Mouse (Mus musculus) left cerebral cortex, adult 8-10 months (tissue): ENCODE results near the gene Numbl. TPM values are rescaled to one million over a fixed set of nuclear protein-coding genes. Genes with fewer than 3 reads are reported as not detected.

Experiments used
- DNase-seq, 2 experiments: peaks; one replicate each; pipeline ENCODE4 v3.0.0; 2022; ENCODE audit warnings: low spot score in 2 of 2
- total RNA-seq, 4 experiments: library from RNA; stranded (reverse); gene quantifications; 2 replicates each; pipeline ENCODE4 v1.2.4; 2022

The Numbl gene
- total RNA-seq, 4 experiments from 2014 or later, result 89.4 to 99.0 (median 95.1) TPM

DNA sequence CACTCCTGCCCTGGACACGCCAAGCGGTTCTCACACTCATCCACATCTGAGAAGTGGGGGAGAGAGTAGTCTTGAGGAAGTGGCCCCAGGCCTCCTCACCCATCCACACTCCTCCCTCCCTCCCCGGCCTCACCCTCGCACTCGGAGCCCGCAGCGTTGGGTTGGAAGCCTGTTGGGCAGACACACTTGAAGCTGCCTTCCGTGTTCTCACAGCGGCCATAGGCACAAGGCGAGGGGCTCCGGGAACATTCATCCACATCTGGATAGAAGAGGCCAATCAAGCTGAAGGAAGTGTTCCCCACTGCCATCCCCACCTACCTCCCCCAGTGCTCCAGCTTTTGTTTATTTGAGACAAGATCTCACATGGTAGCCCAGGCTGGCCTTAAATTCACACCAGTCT is 65.9 kb downstream of the Numbl start:
- DNase-seq, result no peak

GRCm38 (mm10) chr7:27324928-27325327 is 66.7 kb downstream of the Numbl start:
- DNase-seq, result no peak

DNA sequence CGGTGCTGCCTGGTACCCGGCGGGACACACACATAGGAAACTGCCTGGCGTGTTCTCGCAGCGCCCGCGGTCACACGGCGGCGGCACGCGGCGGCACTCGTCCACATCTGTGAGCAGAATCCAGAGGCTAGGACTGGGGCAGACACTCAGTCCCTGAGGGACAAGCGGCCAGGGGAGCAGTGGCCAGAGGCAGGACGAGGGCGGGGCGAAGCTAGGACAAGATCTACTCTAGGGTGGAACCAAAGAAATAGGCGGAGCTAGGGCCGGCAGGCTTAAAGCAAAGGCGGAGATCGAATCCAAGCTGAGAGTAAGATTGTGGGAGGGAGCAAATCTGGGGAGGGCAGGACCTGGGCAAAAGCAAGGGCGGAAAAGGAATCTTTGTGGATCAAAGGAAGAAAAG is 67.5 kb downstream of the Numbl start:
- no peak for DNase-seq

GRCm38 (mm10) chr7:27326101-27326880 is 68.1 kb downstream of the Numbl start:
- DNase-seq, result no peak

DNA sequence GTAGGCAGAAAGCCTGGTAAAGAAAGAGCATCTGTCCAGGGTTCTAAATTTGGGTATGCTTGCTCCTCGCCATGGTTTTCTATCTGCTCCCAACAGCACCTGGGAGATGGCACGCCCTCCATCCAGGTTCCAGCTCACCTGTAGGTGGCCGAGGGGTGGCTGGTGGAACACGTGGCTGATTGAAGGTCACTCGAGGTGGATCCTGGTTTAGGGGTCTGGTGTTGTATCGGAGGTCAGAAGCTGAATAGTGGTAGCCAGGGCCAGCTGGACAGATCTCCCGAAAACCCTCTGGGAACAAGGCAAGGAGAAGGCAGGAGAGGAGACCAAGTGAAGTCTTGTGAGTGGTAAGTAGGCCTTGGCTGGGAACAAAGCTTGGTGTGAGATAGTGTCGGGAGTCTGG is 69.3 kb downstream of the Numbl start:
- no peak for DNase-seq

GRCm38 (mm10) chr7:27328161-27328560 is 69.9 kb downstream of the Numbl start:
- no peak for DNase-seq

DNA sequence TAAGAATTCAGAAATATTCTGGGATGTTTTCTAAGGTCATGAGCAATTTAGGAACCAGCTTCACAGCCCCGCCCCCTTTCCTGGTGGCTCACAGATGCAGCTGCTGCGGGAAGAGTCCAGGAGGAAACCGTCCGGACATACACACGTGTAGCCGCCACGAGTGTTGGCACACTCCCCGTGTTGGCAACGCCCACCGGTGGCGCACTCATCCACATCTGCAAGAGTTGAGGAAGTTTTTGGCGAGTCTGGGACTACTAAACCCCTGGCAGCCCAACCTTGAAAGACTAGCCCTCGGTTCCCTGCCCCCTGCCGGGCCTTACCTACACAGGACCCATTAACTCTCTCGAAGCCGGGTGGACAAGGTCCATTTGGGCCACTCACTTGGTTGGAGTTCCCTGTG is 70.4 kb downstream of the Numbl start:
- no peak for DNase-seq

DNA sequence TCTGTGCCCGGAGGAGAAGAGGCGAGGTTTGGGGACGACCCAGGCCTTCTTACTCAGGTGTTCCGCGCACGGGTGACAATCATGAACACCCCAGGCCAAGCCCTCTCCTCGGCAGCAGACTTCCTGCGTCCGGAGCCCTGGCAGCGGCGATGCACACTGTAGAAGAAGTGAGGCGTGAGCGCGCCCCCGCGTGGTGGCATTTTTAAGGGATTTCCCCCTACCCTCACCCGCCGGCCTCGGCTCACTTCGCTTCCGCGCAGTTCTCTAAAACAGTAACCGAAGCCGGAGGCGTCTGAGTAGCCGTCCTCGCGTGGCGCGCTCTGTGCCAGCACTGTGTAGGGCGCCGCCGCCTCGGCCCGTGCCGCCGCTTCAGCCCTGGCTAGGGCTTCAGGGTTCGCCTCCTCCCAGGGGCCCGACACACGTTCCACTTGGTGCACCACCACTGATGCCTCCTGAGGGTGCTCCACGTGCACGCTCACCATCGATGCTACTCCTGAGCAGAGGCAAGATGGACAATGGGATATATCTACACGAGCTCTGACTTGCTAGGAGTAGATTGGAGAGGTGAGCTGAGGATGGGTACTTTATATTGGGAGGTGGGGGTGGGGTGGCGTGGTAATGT is 71.2 kb downstream of the Numbl start:
- DNase-seq, result peak in 1 of 2 experiments; percentile 75

- no peak for DNase-seq
Measured at GRCm38 (mm10) chr7:27329981-27330380, 71.7 kb downstream of the Numbl start.

GRCm38 (mm10) chr7:27330709-27331540 is 72.7 kb downstream of the Numbl start:
- peak in 1 of 2 experiments; percentile 68 for DNase-seq

- DNase-seq, result no peak
Measured at GRCm38 (mm10) chr7:27331541-27331851, 73.3 kb downstream of the Numbl start.

Other genes starting within 250 kb of the Numbl start
- not detected for gene Cyp2a12, start 229.4 kb upstream of the Numbl start, total RNA-seq
- gene Cyp2f2, start 138.5 kb upstream of the Numbl start, total RNA-seq, result under 1 TPM in 2 of 4 experiments, not detected in 2; 0.28 to 0.32 TPM
- gene Cyp2t4, start 104.7 kb upstream of the Numbl start, total RNA-seq, result not detected
- 10 to 100 TPM; 87.9 to 97.7 (median 93.6) TPM for gene Egln2, start 91.6 kb upstream of the Numbl start, total RNA-seq
- 100 to 1,000 TPM in 3 of 4 experiments, 10 to 100 TPM in 1; 94.2 to 108 (median 101) TPM for gene Rab4b, start 79.5 kb upstream of the Numbl start, total RNA-seq
- not detected for gene Gm21983, start 77.3 kb upstream of the Numbl start, total RNA-seq
- 1 to 10 TPM in 2 of 4 experiments, under 1 TPM in 2; 0.48 to 2.0 (median 1.4) TPM for gene Mia, start 77.3 kb upstream of the Numbl start, total RNA-seq
- 10 to 100 TPM; 21.0 to 25.0 (median 23.2) TPM for gene BC024978, start 62.7 kb upstream of the Numbl start, total RNA-seq
- 10 to 100 TPM; 66.3 to 85.0 (median 72.8) TPM for gene Snrpa, start 62.2 kb upstream of the Numbl start, total RNA-seq
- 10 to 100 TPM in 3 of 4 experiments, 1 to 10 TPM in 1; 9.9 to 11.3 (median 10.3) TPM for gene Itpkc, start 29.8 kb upstream of the Numbl start, total RNA-seq
- gene Coq8b, start 25.4 kb upstream of the Numbl start, total RNA-seq, result 10 to 100 TPM; 29.8 to 38.9 (median 32.2) TPM
- 10 to 100 TPM; 41.9 to 51.1 (median 44.6) TPM for gene Ltbp4, start 79.3 kb downstream of the Numbl start, total RNA-seq
- gene Shkbp1, start 97.6 kb downstream of the Numbl start, total RNA-seq, result 10 to 100 TPM; 20.7 to 25.9 (median 23.1) TPM
- gene Gm20479, start 99.0 kb downstream of the Numbl start, total RNA-seq, result not detected
- gene Sptbn4, start 189.3 kb downstream of the Numbl start, total RNA-seq, result 100 to 1,000 TPM; 119 to 133 (median 127) TPM
- 10 to 100 TPM; 17.3 to 23.4 (median 20.2) TPM for gene Blvrb, start 189.5 kb downstream of the Numbl start, total RNA-seq
- gene Sertad3, start 215.3 kb downstream of the Numbl start, total RNA-seq, result 1 to 10 TPM; 2.4 to 4.5 (median 3.4) TPM
- 10 to 100 TPM; 13.8 to 17.5 (median 14.1) TPM for gene Sertad1, start 228.5 kb downstream of the Numbl start, total RNA-seq
- under 1 TPM; 0.48 to 0.53 (median 0.52) TPM for gene Prx, start 240.9 kb downstream of the Numbl start, total RNA-seq